Mouse (Mus musculus): ENCODE results near the gene Ttyh3. TPM values are rescaled to one million over a fixed set of nuclear protein-coding genes. Genes with fewer than 3 reads are reported as not detected.

Gene Ttyh3
- total and polyA plus RNA-seq, 2 experiments from 2014 or later = 8.9 to 53.2 TPM

DNA sequence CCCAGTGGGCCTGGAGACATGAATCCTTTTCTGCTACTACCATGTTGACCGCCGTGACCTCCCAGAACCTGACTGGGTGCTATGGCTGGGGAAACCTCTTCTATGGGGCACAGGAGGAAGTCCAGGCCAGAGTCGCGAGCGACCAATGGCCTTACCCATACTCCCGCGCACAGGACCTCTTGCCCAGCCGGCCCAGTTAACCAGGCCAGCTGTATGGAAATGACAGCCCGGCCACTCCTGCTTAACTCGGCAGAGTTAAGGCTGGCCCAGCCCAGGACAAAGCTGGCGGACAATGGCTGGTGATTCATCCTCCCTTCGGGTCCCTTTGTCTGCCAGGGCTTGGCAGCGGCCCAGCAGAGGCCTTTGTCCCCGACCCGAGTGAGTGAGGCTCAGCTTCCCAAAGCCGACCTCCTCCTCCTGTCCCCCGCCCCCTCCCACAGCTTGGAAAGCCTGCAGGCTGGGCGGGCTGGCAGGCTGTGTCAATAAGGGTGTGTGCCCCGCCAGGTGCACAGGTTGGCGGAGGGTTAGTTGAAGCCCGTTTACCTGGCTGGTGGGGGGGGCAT is 37.7 kb downstream of the Ttyh3 start:
- H3K4me2 ChIP-seq (ENCODE audit: low read depth, low read length) = peak overlapping the region; percentile 63
- H3K27ac ChIP-seq (ENCODE audit: low read depth) = peak overlapping the region; percentile 84
- H3K4me1 ChIP-seq (ENCODE audit: control insufficient read depth, insufficient read depth) = peaks cover 35% of the 10 kb centered on the region
- ATAC-seq (ENCODE audit: insufficient read depth, low read depth) = peak; percentile 44
- no peaks in the 10 kb centered on the region for H3K9me3 ChIP-seq (replicated peaks; ENCODE audit: control insufficient read depth, low read length)
- peaks cover 44% of the 10 kb centered on the region for H3K27me3 ChIP-seq (ENCODE audit: control insufficient read depth, insufficient read depth, low read length)
- DNase-seq (ENCODE audit: low spot score) = peak; percentile 66
- no peak for TF ChIP-seq CTCF (IDR thresholded peaks at IDR 0.05; ENCODE audit: low read depth)
- peak; percentile 24; the same call in 1 of the 2 replicates for TF ChIP-seq EP300 (IDR thresholded peaks at IDR 0.05; ENCODE audit: low read depth)
- no peaks in the 10 kb centered on the region for H3K36me3 ChIP-seq (replicated peaks; ENCODE audit: control insufficient read depth, insufficient read depth, low read length)
- peak overlapping the region; percentile 24 for H3K9ac ChIP-seq (replicated peaks; ENCODE audit: low read depth, low read length)
- peak overlapping the region; percentile 54 for H3K4me3 ChIP-seq (ENCODE audit: low read depth, low read length)
- WGBS = 10% methylated on average over 21 of the region's 21 CpGs

DNA sequence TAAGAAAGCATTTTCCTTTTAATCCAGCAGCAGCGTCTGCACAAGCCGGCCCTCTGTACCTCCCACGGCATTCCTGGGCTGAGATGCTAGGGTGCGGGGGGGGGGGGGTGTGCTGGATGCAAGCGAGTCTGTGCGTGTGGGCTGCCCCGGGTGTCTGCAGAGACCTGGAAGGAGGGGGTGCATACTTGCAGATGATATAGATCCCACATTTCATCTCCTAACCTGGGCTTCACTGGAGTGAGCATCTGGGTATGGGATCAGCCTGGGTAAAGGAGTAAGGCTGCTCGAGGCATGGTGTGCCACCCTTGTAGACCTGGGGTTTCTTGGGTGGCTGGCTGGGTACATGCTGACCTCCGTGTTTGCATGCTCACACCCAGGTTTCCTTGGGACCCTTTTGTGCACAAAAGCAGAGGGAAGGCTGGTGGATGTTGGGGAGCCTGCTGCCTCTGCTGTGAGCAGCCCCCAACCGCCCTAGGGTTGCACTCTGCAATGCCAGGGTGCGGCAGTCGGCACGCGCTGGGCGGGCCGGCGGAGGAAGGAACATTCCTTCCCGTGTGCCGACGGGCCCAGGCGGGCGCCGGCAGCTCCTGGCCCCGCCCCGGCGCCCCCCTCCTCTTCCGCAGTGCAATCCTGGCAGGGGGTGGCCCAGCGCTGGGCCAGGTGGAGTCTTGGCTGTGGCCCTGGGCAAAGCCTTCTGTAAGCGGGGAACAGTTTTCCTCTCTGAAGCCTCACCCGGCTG is 38.4 kb downstream of the Ttyh3 start:
- no peak for TF ChIP-seq CTCF (IDR thresholded peaks at IDR 0.05; ENCODE audit: low read depth)
- no peak for TF ChIP-seq EP300 (IDR thresholded peaks at IDR 0.05; ENCODE audit: low read depth)
- Histone ChIP-seq H3K4me2 (ENCODE audit: low read depth, low read length) (peak overlapping the region; percentile 63), H3K36me3 (replicated peaks; ENCODE audit: control insufficient read depth, insufficient read depth, low read length) (no peaks in the 10 kb centered on the region), H3K27me3 (ENCODE audit: control insufficient read depth, insufficient read depth, low read length) (peaks cover 50% of the 10 kb centered on the region), H3K4me1 (ENCODE audit: control insufficient read depth, insufficient read depth) (peaks cover 35% of the 10 kb centered on the region), H3K9me3 (replicated peaks; ENCODE audit: control insufficient read depth, low read length) (no peaks in the 10 kb centered on the region), H3K27ac (ENCODE audit: low read depth) (peak overlapping the region; percentile 84), H3K4me3 (ENCODE audit: low read depth, low read length) (peak overlapping the region; percentile 54), H3K9ac (replicated peaks; ENCODE audit: low read depth, low read length) (peak overlapping the region; percentile 24)
- WGBS = 5% methylated on average over 30 of the region's 30 CpGs
- DNase-seq (ENCODE audit: low spot score) = peak; percentile 60
- peak; percentile 27 for ATAC-seq (ENCODE audit: insufficient read depth, low read depth)

- DNase-seq (ENCODE audit: low spot score) (peak; percentile 37), ATAC-seq (ENCODE audit: insufficient read depth, low read depth) (no peak)
- Histone ChIP-seq H3K9me3 (replicated peaks; ENCODE audit: control insufficient read depth, low read length) (no peaks in the 10 kb centered on the region), H3K4me1 (ENCODE audit: control insufficient read depth, insufficient read depth) (peaks cover 35% of the 10 kb centered on the region), H3K27me3 (ENCODE audit: control insufficient read depth, insufficient read depth, low read length) (peaks cover 58% of the 10 kb centered on the region), H3K4me3 (ENCODE audit: low read depth, low read length) (peak overlapping the region; percentile 54), H3K9ac (replicated peaks; ENCODE audit: low read depth, low read length) (no peak overlapping the region), H3K36me3 (replicated peaks; ENCODE audit: control insufficient read depth, insufficient read depth, low read length) (no peaks in the 10 kb centered on the region), H3K27ac (ENCODE audit: low read depth) (peak overlapping the region; percentile 84), H3K4me2 (ENCODE audit: low read depth, low read length) (peak overlapping the region; percentile 63)
- no peak for TF ChIP-seq EP300 (IDR thresholded peaks at IDR 0.05; ENCODE audit: low read depth)
- no peak for TF ChIP-seq CTCF (IDR thresholded peaks at IDR 0.05; ENCODE audit: low read depth)
- 15% methylated on average over 13 of the region's 13 CpGs for WGBS
Observed at GRCm38 (mm10) chr5:140609511-140610272, 39.1 kb downstream of the Ttyh3 start.

- H3K4me1 ChIP-seq (ENCODE audit: control insufficient read depth, insufficient read depth) = peaks cover 35% of the 10 kb centered on the region
- H3K27me3 ChIP-seq (ENCODE audit: control insufficient read depth, insufficient read depth, low read length) = peaks cover 63% of the 10 kb centered on the region
- 6% methylated on average over 16 of the region's 16 CpGs for WGBS
- peak overlapping the region; percentile 37 for H3K9ac ChIP-seq (replicated peaks; ENCODE audit: low read depth, low read length)
- H3K36me3 ChIP-seq (replicated peaks; ENCODE audit: control insufficient read depth, insufficient read depth, low read length) = no peaks in the 10 kb centered on the region
- H3K4me2 ChIP-seq (ENCODE audit: low read depth, low read length) = peak overlapping the region; percentile 63
- peak overlapping the region; percentile 84 for H3K27ac ChIP-seq (ENCODE audit: low read depth)
- H3K4me3 ChIP-seq (ENCODE audit: low read depth, low read length) = peak overlapping the region; percentile 54
- H3K9me3 ChIP-seq (replicated peaks; ENCODE audit: control insufficient read depth, low read length) = no peaks in the 10 kb centered on the region
- TF ChIP-seq CTCF (IDR thresholded peaks at IDR 0.05; ENCODE audit: low read depth) (no peak), EP300 (IDR thresholded peaks at IDR 0.05; ENCODE audit: low read depth) (no peak)
- no peak for ATAC-seq (ENCODE audit: insufficient read depth, low read depth)
- no peak for DNase-seq (ENCODE audit: low spot score)
Observed at GRCm38 (mm10) chr5:140608634-140609015, 40.2 kb downstream of the Ttyh3 start.

- peaks cover 35% of the 10 kb centered on the region for H3K4me1 ChIP-seq (ENCODE audit: control insufficient read depth, insufficient read depth)
- TF ChIP-seq CTCF (IDR thresholded peaks at IDR 0.05; ENCODE audit: low read depth) = no peak
- TF ChIP-seq EP300 (IDR thresholded peaks at IDR 0.05; ENCODE audit: low read depth) = no peak
- peak overlapping the region; percentile 37 for H3K9ac ChIP-seq (replicated peaks; ENCODE audit: low read depth, low read length)
- peaks cover 63% of the 10 kb centered on the region for H3K27me3 ChIP-seq (ENCODE audit: control insufficient read depth, insufficient read depth, low read length)
- H3K36me3 ChIP-seq (replicated peaks; ENCODE audit: control insufficient read depth, insufficient read depth, low read length) = no peaks in the 10 kb centered on the region
- ATAC-seq (ENCODE audit: insufficient read depth, low read depth) (no peak), DNase-seq (ENCODE audit: low spot score) (peak; percentile 8)
- peak overlapping the region; percentile 54 for H3K4me3 ChIP-seq (ENCODE audit: low read depth, low read length)
- H3K9me3 ChIP-seq (replicated peaks; ENCODE audit: control insufficient read depth, low read length) = no peaks in the 10 kb centered on the region
- H3K27ac ChIP-seq (ENCODE audit: low read depth) = peak overlapping the region; percentile 84
- WGBS = 4% methylated on average over 17 of the region's 17 CpGs
- peak overlapping the region; percentile 63 for H3K4me2 ChIP-seq (ENCODE audit: low read depth, low read length)
Observed at GRCm38 (mm10) chr5:140607836-140608633, 40.8 kb downstream of the Ttyh3 start.
